Mouse (Mus musculus) spleen, postnatal 10 days (tissue): Measurements from ENCODE around the gene Abhd15.
A peak's percentile ranks its signal among the peaks of the same experiment; 100 is the strongest.
"Not testable (repeated sequence)": the region's sequence is repeated elsewhere in the genome, so short reads cannot be mapped to it uniquely, and the experiment has no call there.

Experiments used
- DNase-seq, 2 experiments: peaks; one replicate each; pipeline ENCODE4 v3.0.0; 2021 to 2022; ENCODE audit warnings: low spot score in 2 of 2

Gene Abhd15

GRCm38 (mm10) chr11:77512891-77513810 is 1.8 kb upstream of the Abhd15 start:
- DNase-seq = peak; percentile 76 to 88

GRCm38 (mm10) chr11:77513811-77514170 is 1.1 kb upstream of the Abhd15 start:
- peak in 1 of 2 experiments; percentile 26 for DNase-seq

DNA sequence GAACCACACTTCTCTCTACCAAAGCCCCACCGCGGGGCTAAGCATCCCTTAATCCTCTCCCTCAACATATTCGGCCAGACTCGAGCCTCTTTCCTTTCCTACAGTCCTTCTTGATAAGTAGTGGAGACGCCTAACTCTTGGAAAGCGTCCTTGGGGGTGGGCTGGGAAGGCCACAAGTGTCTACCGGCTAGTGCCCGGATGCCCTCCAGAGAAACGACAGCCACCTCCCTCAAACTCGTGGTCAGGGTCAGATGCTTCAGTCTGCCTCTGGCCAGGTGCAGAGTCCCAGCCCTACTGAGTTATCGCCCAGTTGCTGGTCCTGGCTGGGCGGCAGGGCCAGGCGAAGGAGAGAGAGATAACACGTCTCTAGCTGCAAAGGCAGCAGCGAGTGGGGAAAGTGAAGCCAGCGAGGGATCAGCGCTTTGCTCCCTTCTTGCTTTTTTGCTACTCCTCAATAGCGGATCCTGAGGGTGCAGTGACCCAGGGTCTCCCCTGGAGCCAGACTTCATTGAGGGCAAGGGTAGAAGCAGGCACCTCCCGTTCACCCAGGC is 565 bp upstream of the Abhd15 start:
- DNase-seq = peak; percentile 59 to 60

DNA sequence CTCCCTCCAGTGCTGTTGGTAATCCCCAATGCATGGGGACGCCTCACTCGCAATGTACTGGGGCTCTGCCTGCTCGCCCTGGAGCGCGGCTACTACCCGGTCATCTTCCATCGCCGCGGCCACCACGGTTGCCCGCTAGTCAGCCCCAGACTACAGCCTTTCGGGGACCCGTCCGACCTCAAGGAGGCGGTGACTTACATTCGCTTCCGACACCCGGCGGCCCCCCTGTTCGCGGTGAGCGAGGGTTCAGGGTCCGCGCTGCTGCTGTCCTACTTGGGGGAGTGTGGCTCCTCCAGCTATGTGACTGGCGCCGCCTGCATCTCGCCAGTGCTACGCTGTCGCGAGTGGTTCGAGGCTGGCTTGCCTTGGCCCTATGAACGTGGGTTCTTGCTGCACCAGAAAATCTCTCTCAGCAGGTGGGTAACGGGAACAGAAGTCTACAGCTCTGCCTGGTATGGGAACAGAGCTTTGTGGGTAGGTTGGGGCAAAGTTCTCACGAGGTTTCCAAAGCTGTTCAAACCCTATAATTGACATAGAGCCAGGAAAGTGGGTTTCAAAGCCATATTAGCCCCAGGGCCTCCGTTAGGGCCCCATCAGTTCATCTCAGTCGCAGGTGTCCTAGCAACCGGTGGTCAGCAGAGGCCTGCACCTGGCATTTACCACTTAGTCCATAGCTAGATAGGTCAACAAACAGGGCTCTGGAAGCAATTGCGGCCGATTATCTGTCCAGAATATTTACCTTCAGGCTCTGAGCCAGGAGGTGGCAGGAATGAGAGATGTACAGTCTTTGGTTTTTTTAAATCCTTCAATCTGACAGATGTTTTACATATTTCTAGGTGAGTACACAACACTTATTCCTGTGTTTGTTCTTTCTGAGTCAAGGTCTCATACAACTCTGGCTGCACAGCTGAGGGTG is 974 bp downstream of the Abhd15 start, which contains the start of gene Trp53i13:
Gene Trp53i13 (minus strand): TSS at position 344 of the 916 bp plus-strand sequence.
- peak in 1 of 2 experiments; percentile 52 for DNase-seq

- DNase-seq = no peak
Measured at GRCm38 (mm10) chr11:77516553-77517425, 1.9 kb downstream of the Abhd15 start.

DNA sequence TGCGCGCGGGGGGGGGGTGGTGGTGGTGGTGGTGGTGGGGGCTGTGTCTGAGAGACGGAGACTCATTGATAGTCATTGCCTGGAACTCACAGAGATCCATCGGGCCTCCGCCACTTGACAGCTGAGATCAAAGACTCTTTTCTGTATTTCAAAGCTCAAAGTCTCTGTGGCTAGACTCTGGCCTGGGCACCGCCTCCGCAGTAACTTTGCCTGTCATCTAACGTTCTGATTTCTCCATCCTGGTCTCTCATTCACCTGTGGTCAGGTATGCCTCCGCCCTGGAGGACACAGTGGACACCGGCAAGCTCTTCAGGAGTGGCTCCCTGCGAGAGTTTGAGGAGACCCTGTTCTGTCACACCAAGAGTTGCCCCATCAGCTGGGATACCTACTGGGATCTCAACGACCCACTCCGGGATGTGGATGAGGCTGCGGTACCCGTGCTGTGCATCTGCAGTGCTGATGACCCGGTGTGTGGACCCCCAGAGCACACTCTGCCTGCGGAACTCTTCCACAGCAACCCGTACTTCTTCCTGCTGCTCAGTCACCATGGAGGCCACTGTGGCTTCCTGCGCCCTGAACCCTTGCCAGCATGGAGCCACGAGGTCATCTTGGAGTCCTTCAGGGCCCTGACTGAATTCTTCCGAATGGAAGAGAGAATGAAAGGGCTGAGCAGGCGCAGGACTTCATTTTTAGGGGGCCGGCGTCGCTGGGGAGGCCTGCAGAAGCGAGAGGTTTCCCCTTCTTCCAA is 3.3 kb downstream of the Abhd15 start:
- peak; percentile 10 to 28 for DNase-seq

GRCm38 (mm10) chr11:77519043-77519442 is 4.1 kb downstream of the Abhd15 start, which contains the start of gene Gm10392:
Gm10392 (minus strand) TSS chr11:77519198.
- peak; percentile 31 to 65 for DNase-seq

DNA sequence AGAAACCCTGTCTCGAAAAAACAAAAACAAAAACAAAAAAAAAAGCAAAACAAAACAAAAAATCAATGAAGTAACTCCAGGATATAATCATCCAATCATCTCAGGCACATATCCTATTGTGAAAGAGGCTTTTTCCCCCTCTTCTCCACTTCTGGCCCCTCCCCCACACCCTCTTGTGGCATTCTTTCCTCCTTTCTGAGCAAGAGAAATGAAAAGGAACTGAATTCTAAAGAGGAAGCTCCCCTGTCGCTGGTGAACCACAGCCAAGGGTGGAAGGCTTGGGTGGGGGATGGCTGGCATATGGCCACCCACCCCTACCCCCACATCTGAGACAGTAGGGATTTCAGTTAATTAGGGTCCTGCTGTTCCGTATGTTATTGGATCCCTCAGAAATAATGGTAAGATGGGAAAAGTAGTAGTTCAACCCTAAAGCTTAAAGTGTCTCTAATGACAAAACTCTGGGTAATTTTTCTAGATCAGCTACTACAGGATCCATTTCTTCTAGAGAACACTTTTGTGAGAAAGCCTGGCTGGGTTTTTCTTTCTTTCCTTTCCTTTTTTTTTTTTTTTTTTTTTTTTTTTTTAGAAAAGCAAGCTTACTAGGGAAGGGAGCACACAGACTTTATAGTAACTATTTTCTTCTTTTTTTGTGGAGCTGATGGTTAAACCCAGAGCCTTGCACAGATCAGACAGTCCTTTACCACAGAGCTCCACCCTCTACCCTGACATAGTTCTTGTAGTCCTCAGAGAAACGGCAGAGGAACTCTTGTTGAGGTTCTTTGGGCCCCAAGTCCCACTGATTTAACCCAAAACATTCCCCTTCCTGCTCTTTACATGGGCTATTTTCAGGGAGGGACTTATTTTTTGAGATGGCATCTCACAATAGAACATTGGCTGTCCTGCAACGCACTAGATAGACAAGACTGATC is 5.9 kb downstream of the Abhd15 start:
- DNase-seq = peak; percentile 9 to 50

DNA sequence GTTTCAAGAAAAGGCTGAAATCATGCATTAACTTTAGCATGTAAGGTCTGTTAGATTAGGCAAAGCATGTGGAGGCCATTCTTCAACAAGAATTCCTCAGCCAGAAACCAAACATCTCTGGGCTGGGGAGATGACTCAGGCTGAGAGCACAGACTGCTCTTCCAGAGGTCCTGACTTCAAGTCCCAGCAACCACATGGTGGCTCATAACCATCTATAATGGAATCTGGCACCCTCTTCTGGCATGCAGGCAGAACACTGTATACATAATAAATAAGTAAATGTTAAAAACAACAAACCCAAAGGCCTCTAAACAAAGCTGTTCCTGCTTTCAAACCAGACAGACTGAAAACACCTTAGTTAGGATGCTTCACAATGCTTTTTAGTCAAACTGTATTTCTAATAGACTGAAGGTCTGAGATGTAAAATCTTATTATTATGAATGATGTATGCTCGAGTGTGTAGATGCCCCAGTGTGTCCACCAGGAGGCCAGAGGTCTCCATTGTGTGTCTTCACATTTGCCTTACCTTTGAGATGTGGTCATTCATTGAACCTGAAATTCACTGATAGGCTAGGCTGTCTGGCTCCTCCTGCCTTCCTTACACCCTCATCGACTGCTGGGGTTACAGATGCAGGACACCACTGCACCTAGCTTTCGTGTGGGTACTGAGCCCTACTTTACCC is 11.0 kb downstream of the Abhd15 start:
- no peak for DNase-seq

- not testable (repeated sequence) for DNase-seq
Measured at GRCm38 (mm10) chr11:77528420-77528819, 13.5 kb downstream of the Abhd15 start.

GRCm38 (mm10) chr11:77529644-77530043 is 14.7 kb downstream of the Abhd15 start:
- no peak for DNase-seq

GRCm38 (mm10) chr11:77530862-77531261 is 15.9 kb downstream of the Abhd15 start:
- DNase-seq = no peak

GRCm38 (mm10) chr11:77532202-77532846 is 17.4 kb downstream of the Abhd15 start:
- DNase-seq = no peak

GRCm38 (mm10) chr11:77545261-77545660 is 30.3 kb downstream of the Abhd15 start:
- no peak for DNase-seq

- no peak for DNase-seq
Measured at GRCm38 (mm10) chr11:77585201-77585600, 70.3 kb downstream of the Abhd15 start.
